ENCODE assay signal across 8 mouse cellular contexts in genomic region chr17:53566919-53567345, GRCm38 (mm10). TPM values are rescaled to one million over a fixed set of nuclear protein-coding genes. Genes with fewer than 3 reads are reported as not detected.
DNase-seq lines count a peak whose midpoint lies in the region; ATAC-seq lines count a peak whose summit lies in the region.

No protein-coding gene starts in this region.

- peak; percentile 68 for ATAC-seq in intestine, embryonic 14.5 days (replicated peaks; ENCODE audit: low FRiP score, low TSS enrichment, low read depth)
- peak; percentile 16; the same call in 1 of the 2 replicates for ATAC-seq in limb, embryonic 12.5 days (ENCODE audit: insufficient number of reproducible peaks, insufficient read depth, low FRiP score, low TSS enrichment, low read depth)
- ATAC-seq in midbrain, embryonic 12.5 days (ENCODE audit: low FRiP score, low read depth), result peak; percentile 69

- peak overlapping the region; percentile 85 for H3K4me3 ChIP-seq in intestine, embryonic 14.5 days (ENCODE audit: low read depth, low read length)
- H3K4me3 ChIP-seq in limb, embryonic 12.5 days (replicated peaks), result peak overlapping the region; percentile 88
- H3K4me3 ChIP-seq in midbrain, embryonic 12.5 days, result peak overlapping the region; percentile 91

- no peaks in the 10 kb centered on the region for H3K9me3 ChIP-seq in intestine, embryonic 14.5 days (ENCODE audit: control insufficient read depth, low read length)
- no peaks in the 10 kb centered on the region for H3K9me3 ChIP-seq in limb, embryonic 12.5 days
- no peaks in the 10 kb centered on the region for H3K9me3 ChIP-seq in midbrain, embryonic 12.5 days

- H3K4me2 ChIP-seq in intestine, embryonic 14.5 days (ENCODE audit: low read length), result peak overlapping the region; percentile 95
- H3K4me2 ChIP-seq in limb, embryonic 12.5 days, result peak overlapping the region; percentile 98
- H3K4me2 ChIP-seq in midbrain, embryonic 12.5 days (replicated peaks), result peak overlapping the region; percentile 86

- WGBS in intestine, embryonic 14.5 days, result under 1% methylated on average over 35 of the region's 51 CpGs
- whole genome bisulfite sequencing in limb, embryonic 12.5 days, result under 1% methylated on average over 35 of the region's 51 CpGs
- under 1% methylated on average over 21 of the region's 51 CpGs for WGBS in midbrain, embryonic 12.5 days

- H3K9ac ChIP-seq in intestine, embryonic 14.5 days (ENCODE audit: low read length), result peak overlapping the region; percentile 87
- H3K9ac ChIP-seq in limb, embryonic 12.5 days (replicated peaks), result peak overlapping the region; percentile 95
- peak overlapping the region; percentile 96 for H3K9ac ChIP-seq in midbrain, embryonic 12.5 days (replicated peaks)

- H3K27me3 ChIP-seq in intestine, embryonic 14.5 days (replicated peaks; ENCODE audit: control insufficient read depth, insufficient read depth, low read length), result no peaks in the 10 kb centered on the region
- H3K27me3 ChIP-seq in limb, embryonic 12.5 days, result no peaks in the 10 kb centered on the region
- no peaks in the 10 kb centered on the region for H3K27me3 ChIP-seq in midbrain, embryonic 12.5 days

- intact Hi-C loops in gastrocnemius, postnatal 14 days (cut with DNase I; ENCODE audit: low total_unique reads), result no loop called here

- H3K4me1 ChIP-seq in intestine, embryonic 14.5 days (replicated peaks; ENCODE audit: control insufficient read depth, insufficient read depth, low read length), result peaks cover 29% of the 10 kb centered on the region
- H3K4me1 ChIP-seq in limb, embryonic 12.5 days (replicated peaks), result peaks cover 21% of the 10 kb centered on the region
- peaks cover 31% of the 10 kb centered on the region for H3K4me1 ChIP-seq in midbrain, embryonic 12.5 days

- no peaks in the 10 kb centered on the region for H3K36me3 ChIP-seq in intestine, embryonic 14.5 days (ENCODE audit: control insufficient read depth, insufficient read depth, low read length)
- no peaks in the 10 kb centered on the region for H3K36me3 ChIP-seq in limb, embryonic 12.5 days
- no peaks in the 10 kb centered on the region for H3K36me3 ChIP-seq in midbrain, embryonic 12.5 days

- peak; percentile 41 for DNase-seq in layer of hippocampus, adult 11-12 months (ENCODE audit: low spot score)
- DNase-seq in layer of hippocampus, adult 9-10 months (ENCODE audit: low spot score), result no peak
- DNase-seq in embryo, embryonic 10.5 days (ENCODE audit: low spot score), result peak; percentile 75
- DNase-seq in gastrocnemius, postnatal 14 days, result peak; percentile 71
- peak; percentile 85 for DNase-seq in intestine, embryonic 14.5 days (ENCODE audit: low spot score)
- DNase-seq in skeletal muscle tissue, adult 2 months (ENCODE audit: low read depth, low spot score), result peak; percentile 59

- H3K27ac ChIP-seq in intestine, embryonic 14.5 days (ENCODE audit: low read depth), result peak overlapping the region; percentile 90
- H3K27ac ChIP-seq in limb, embryonic 12.5 days, result peak overlapping the region; percentile 87
- peak overlapping the region; percentile 98 for H3K27ac ChIP-seq in midbrain, embryonic 12.5 days (replicated peaks)

RNA-seq across cellular contexts. Expression of gene Kat2b, which starts 0.3 kb away (rescaled TPM):
- 10 to 100 TPM; 31.5 to 40.9 TPM for total RNA-seq in gastrocnemius, postnatal 14 days (2021)
- polyA plus RNA-seq in intestine, embryonic 14.5 days (2014; fragmentation: Nextera tagmentation; extraction: Ambion mirVana), result 5.3 and 7.3 TPM in 2 replicates
- polyA plus RNA-seq in limb, embryonic 12.5 days (2016; fragmentation: Nextera tagmentation; extraction: Ambion mirVana), result 2.3 and 2.7 TPM in 2 replicates
- polyA plus RNA-seq in midbrain, embryonic 12.5 days (2016; fragmentation: Nextera tagmentation; extraction: Ambion mirVana), result 8.6 and 9.2 TPM in 2 replicates

RNA-seq across cellular contexts. Expression of gene Pp2d1, which starts 27.7 kb away (rescaled TPM):
- total RNA-seq in gastrocnemius, postnatal 14 days (2021), result not detected
- polyA plus RNA-seq in intestine, embryonic 14.5 days (2014; fragmentation: Nextera tagmentation; extraction: Ambion mirVana), result 0.34 and 0.40 TPM in 2 replicates
- 0.26 and 0.33 TPM in 2 replicates for polyA plus RNA-seq in limb, embryonic 12.5 days (2016; fragmentation: Nextera tagmentation; extraction: Ambion mirVana)
- 0.40 and 0.58 TPM in 2 replicates for polyA plus RNA-seq in midbrain, embryonic 12.5 days (2016; fragmentation: Nextera tagmentation; extraction: Ambion mirVana)

Comparison
In these comparisons a context has a peak if more than half of its experiments do, and no peak if none do; other contexts are left out.
1. ATAC-seq: peak in every context shown above with its lines; median percentile 69 in midbrain, embryonic 12.5 days; 68 in intestine, embryonic 14.5 days; 16 in limb, embryonic 12.5 days.